Mouse (Mus musculus): ENCODE data around the gene Zkscan4. TPM values are rescaled to one million over a fixed set of nuclear protein-coding genes. Genes with fewer than 3 reads are reported as not detected.

Gene Zkscan4
- polyA plus RNA-seq, 1 experiment from 2014 or later = 5.1 TPM

DNA sequence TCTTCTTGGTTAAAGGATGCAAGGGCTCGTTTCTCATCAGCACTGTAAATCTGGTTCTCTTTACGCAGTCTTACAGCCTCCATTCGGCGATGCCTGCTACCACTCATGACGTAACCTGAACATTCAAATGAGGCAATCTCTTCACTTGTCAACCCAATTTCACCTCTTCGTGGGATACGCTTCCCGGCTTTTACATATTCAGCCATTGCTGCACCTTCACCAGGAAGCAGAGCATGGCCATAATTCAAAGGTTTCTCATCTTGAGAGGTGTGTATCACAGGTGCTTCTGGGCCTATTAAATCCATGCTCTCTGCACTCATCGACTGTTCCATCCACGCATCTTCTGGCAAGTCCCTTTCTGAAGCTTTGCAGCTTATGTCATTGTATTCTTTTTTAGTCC lies 11.4 kb upstream of the Zkscan4 start:
- no peak overlapping the region for H3K9ac ChIP-seq (replicated peaks; ENCODE audit: low read depth)
- no peak overlapping the region for H3K4me2 ChIP-seq (replicated peaks; ENCODE audit: low read depth, low read length)
- no peak for ATAC-seq
- H3K27me3 ChIP-seq (replicated peaks; ENCODE audit: insufficient read depth, low read length) = no peaks in the 10 kb centered on the region
- no peaks in the 10 kb centered on the region for H3K36me3 ChIP-seq (ENCODE audit: insufficient read depth, low read length)
- 88% methylated on average over 10 of the region's 10 CpGs for WGBS
- H3K9me3 ChIP-seq (ENCODE audit: low read length) = no peaks in the 10 kb centered on the region
- no peak for DNase-seq (ENCODE audit: low spot score)
- H3K27ac ChIP-seq (ENCODE audit: low read length) = no peak overlapping the region
- TF ChIP-seq CTCF (IDR thresholded peaks at IDR 0.05) = no peak
- no peak for TF ChIP-seq EP300 (IDR thresholded peaks at IDR 0.05)
- no peaks in the 10 kb centered on the region for H3K4me1 ChIP-seq (ENCODE audit: insufficient read depth, low read depth, low read length)
- no peak overlapping the region for H3K4me3 ChIP-seq (ENCODE audit: low read depth, low read length)

DNA sequence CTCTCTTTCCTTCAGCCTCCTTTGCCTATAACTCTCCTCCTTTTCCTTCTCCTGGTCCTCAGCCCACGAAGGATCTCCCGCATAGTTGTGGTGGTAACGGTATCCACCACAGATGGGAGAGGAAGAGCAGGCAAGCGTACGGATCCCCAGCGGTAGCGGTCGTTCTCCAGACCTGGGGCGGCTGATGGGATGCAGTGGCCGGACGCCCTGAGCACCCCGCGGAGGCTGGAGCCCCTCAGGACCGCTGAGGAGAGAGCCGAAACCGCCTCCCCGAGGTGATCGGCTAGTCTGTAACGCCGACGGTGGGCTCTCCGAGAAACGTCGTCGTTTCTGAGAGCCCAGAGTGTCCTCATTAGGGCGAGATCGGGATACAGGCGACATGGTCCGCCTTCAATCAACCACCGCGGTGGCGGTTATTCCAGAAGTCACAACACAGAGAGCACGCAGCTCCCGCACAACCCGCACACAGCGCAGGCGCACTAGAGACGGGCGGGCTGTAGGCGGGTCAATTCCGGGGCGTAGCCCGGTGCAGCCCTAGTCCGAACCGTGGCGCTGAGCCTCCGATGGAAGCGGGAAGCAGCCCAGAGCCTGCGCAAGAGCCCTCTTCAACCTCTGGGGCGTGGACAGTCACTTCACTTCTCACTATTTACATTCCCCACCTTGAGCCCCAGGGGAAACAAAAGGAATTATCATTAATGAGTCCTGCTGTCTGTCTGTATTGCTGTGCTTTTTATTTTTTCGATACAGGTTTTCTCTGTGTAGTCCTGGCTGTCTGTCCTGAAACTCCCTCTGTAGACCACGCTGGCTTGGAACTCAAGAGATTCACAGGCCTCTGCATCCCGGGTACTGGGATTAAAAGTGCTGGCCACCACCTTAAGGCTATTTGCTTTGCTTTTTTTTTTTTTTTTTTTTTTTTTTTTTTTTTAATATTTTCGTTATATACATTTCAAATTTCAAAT lies 10.4 kb upstream of the Zkscan4 start, which contains the start of gene Nkapl:
TSS of gene Nkapl (minus strand) at position 449 of the 959 bp plus-strand sequence.
- TF ChIP-seq EP300 (IDR thresholded peaks at IDR 0.05) (peak; percentile 42; the same call in 1 of the 2 replicates), CTCF (IDR thresholded peaks at IDR 0.05) (peak; percentile 12; the same call in 1 of the 2 replicates)
- H3K4me1 ChIP-seq (ENCODE audit: insufficient read depth, low read depth, low read length) = no peaks in the 10 kb centered on the region
- DNase-seq (ENCODE audit: low spot score) (peak; percentile 95), ATAC-seq (peak; percentile 100)
- H3K4me2 ChIP-seq (replicated peaks; ENCODE audit: low read depth, low read length) = peak within 1 kb of the TSS; percentile 91
- peak within 1 kb of the TSS; percentile 64 for H3K4me3 ChIP-seq (ENCODE audit: low read depth, low read length)
- 2% methylated on average over 54 of the region's 54 CpGs for WGBS
- no peaks in the 10 kb centered on the region for H3K9me3 ChIP-seq (ENCODE audit: low read length)
- peak within 1 kb of the TSS; percentile 81 for H3K27ac ChIP-seq (ENCODE audit: low read length)
- H3K36me3 ChIP-seq (ENCODE audit: insufficient read depth, low read length) = no peaks in the 10 kb centered on the region
- no peaks in the 10 kb centered on the region for H3K27me3 ChIP-seq (replicated peaks; ENCODE audit: insufficient read depth, low read length)
- peak within 1 kb of the TSS; percentile 72 for H3K9ac ChIP-seq (replicated peaks; ENCODE audit: low read depth)

DNA sequence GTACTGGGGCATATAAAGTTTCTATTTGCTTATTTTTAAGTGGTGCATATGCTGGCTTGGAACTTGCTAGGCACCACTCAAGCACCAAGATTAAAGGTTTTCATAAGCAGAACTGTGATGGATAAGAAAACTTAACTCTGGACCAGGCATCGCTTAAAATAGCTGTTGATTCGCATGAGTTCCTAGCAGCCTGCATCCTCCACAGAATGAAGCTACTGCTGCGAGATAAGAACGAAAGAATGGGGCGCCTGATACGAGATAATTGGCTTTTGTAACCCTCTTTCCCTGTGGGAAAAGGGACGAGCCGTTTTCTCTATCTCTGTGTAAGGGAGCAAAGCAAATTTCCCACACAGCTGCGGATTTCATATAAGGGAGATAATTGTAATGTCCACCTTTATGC lies 9.6 kb upstream of the Zkscan4 start:
- WGBS = 26% methylated on average over 9 of the region's 9 CpGs
- Histone ChIP-seq H3K36me3 (ENCODE audit: insufficient read depth, low read length) (no peaks in the 10 kb centered on the region), H3K4me1 (ENCODE audit: insufficient read depth, low read depth, low read length) (no peaks in the 10 kb centered on the region), H3K4me2 (replicated peaks; ENCODE audit: low read depth, low read length) (peak overlapping the region; percentile 91; the same call in 1 of the 2 replicates), H3K27me3 (replicated peaks; ENCODE audit: insufficient read depth, low read length) (no peaks in the 10 kb centered on the region), H3K4me3 (ENCODE audit: low read depth, low read length) (no peak overlapping the region), H3K9ac (replicated peaks; ENCODE audit: low read depth) (no peak overlapping the region), H3K27ac (ENCODE audit: low read length) (no peak overlapping the region), H3K9me3 (ENCODE audit: low read length) (no peaks in the 10 kb centered on the region)
- no peak for TF ChIP-seq CTCF (IDR thresholded peaks at IDR 0.05)
- TF ChIP-seq EP300 (IDR thresholded peaks at IDR 0.05) = no peak
- DNase-seq (ENCODE audit: low spot score) (no peak), ATAC-seq (peak; percentile 29)

DNA sequence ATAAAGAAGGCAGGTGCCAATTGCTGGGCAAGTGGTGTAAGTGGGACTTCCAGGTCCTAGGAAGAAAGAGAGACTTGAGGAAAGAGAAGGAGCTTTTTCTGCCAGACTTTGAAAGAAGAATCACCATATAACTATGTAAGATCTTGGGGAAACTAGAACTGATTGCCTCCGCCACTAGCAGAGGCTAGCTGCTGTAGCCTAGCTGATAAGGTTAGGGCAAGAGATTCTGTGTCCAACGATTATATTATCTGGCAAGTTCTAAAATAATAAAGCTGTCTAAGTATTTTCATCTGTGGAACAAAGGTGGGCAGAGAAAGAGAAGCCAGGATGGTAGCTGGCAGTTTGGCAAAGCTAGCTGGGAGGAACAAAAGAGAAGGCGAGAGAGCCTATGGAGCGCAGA lies 6.3 kb upstream of the Zkscan4 start:
- Histone ChIP-seq H3K4me2 (replicated peaks; ENCODE audit: low read depth, low read length) (no peak overlapping the region), H3K4me1 (ENCODE audit: insufficient read depth, low read depth, low read length) (no peaks in the 10 kb centered on the region), H3K27ac (ENCODE audit: low read length) (no peak overlapping the region), H3K36me3 (ENCODE audit: insufficient read depth, low read length) (no peaks in the 10 kb centered on the region), H3K9me3 (ENCODE audit: low read length) (no peaks in the 10 kb centered on the region), H3K27me3 (replicated peaks; ENCODE audit: insufficient read depth, low read length) (no peaks in the 10 kb centered on the region), H3K9ac (replicated peaks; ENCODE audit: low read depth) (no peak overlapping the region), H3K4me3 (ENCODE audit: low read depth, low read length) (no peak overlapping the region)
- TF ChIP-seq EP300 (IDR thresholded peaks at IDR 0.05) (no peak), CTCF (IDR thresholded peaks at IDR 0.05) (no peak)
- DNase-seq (ENCODE audit: low spot score) = no peak
- no peak for ATAC-seq
- 44% methylated on average over 4 of the region's 4 CpGs for WGBS

DNA sequence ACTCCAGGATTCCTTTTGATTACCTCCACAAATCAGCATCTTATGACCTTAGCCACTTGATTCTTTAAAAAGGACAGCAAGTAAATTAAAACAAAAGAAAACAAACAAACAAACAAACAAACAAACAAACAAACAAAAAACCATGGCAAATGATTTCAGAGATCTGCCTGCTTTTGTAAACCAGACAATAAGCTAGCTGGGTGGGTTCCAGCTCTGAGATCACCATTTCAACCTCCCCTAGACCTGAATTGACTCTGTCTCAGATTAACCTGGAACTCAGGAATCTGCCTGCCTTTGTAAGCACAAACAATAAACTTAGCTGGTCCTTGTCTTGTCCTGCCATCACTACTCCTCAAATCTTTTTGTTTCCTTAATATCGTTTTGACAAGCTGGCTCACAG lies 8.2 kb downstream of the Zkscan4 start:
- Histone ChIP-seq H3K4me1 (ENCODE audit: insufficient read depth, low read depth, low read length) (no peaks in the 10 kb centered on the region), H3K36me3 (ENCODE audit: insufficient read depth, low read length) (no peaks in the 10 kb centered on the region), H3K27me3 (replicated peaks; ENCODE audit: insufficient read depth, low read length) (no peaks in the 10 kb centered on the region), H3K9ac (replicated peaks; ENCODE audit: low read depth) (no peak overlapping the region), H3K27ac (ENCODE audit: low read length) (no peak overlapping the region), H3K4me3 (ENCODE audit: low read depth, low read length) (no peak overlapping the region), H3K9me3 (ENCODE audit: low read length) (no peaks in the 10 kb centered on the region), H3K4me2 (replicated peaks; ENCODE audit: low read depth, low read length) (no peak overlapping the region)
- DNase-seq (ENCODE audit: low spot score) (no peak), ATAC-seq (no peak)
- no peak for TF ChIP-seq EP300 (IDR thresholded peaks at IDR 0.05)
- TF ChIP-seq CTCF (IDR thresholded peaks at IDR 0.05) = no peak
- WGBS = 88% methylated on average over 1 of the region's 1 CpGs

DNA sequence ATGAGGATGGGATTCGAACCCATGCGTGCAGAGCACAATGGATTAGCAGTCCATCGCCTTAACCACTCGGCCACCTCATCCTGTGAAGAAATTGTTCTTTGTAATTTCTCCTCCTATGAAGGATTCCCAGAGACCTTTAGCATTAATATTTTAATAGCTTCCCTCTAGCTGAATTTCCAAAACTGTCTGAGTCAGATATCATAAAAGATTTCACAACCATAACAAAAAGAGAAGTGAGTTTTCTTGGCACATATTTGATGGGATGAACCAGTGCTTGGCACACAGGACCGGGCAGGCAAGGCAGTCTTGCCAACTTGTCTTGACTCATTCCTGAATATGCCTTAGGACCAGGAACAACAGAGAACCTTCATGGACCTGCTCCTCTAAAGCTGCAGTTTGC lies 14.1 kb downstream of the Zkscan4 start:
- DNase-seq (ENCODE audit: low spot score) (no peak), ATAC-seq (no peak)
- no peak overlapping the region for H3K27ac ChIP-seq (ENCODE audit: low read length)
- no peaks in the 10 kb centered on the region for H3K27me3 ChIP-seq (replicated peaks; ENCODE audit: insufficient read depth, low read length)
- no peaks in the 10 kb centered on the region for H3K4me1 ChIP-seq (ENCODE audit: insufficient read depth, low read depth, low read length)
- no peak for TF ChIP-seq CTCF (IDR thresholded peaks at IDR 0.05)
- no peak for TF ChIP-seq EP300 (IDR thresholded peaks at IDR 0.05)
- no peak overlapping the region for H3K9ac ChIP-seq (replicated peaks; ENCODE audit: low read depth)
- no peak overlapping the region for H3K4me3 ChIP-seq (ENCODE audit: low read depth, low read length)
- 89% methylated on average over 5 of the region's 5 CpGs for WGBS
- H3K4me2 ChIP-seq (replicated peaks; ENCODE audit: low read depth, low read length) = no peak overlapping the region
- H3K36me3 ChIP-seq (ENCODE audit: insufficient read depth, low read length) = no peaks in the 10 kb centered on the region
- no peaks in the 10 kb centered on the region for H3K9me3 ChIP-seq (ENCODE audit: low read length)

Measured in lung, postnatal 0 days (tissue).